Mouse (Mus musculus) lung, postnatal 14 days (tissue): ENCODE results near the gene Gltp.

Experiments used
- DNase-seq: peaks from one replicate; pipeline ENCODE4 v3.0.0; 2021

The Gltp gene

GRCm38 (mm10) chr5:114690633-114691567, at the start of gene Gltp:
TSS of gene Gltp (minus strand) at chr5:114690984.
- DNase-seq: peak; percentile 94

GRCm38 (mm10) chr5:114738707-114739241, 48.0 kb upstream of the Gltp start:
- DNase-seq: peak; percentile 66

- DNase-seq: peak; percentile 72
Measured at GRCm38 (mm10) chr5:114737090-114737887, 46.5 kb upstream of the Gltp start.

DNA sequence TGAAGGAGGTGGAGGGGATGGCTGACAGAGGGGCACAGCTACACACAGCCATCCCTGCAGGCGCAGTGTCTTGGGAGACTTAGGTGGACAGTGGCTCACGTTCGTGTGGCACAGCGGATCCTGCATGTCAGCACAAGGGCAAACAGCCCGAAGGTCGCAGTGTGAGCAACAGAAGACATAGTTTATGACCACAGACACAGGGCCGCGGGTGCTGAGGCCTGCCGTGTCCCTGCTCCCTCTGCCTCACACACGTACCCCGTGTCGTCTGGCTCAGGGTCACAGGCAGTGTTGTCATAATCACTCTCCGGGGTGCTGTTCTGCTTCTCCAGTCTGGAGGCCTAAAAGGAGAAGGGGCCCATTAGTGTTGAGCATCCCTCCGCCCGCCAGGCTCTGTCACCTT, 42.8 kb upstream of the Gltp start:
- DNase-seq: no peak

DNA sequence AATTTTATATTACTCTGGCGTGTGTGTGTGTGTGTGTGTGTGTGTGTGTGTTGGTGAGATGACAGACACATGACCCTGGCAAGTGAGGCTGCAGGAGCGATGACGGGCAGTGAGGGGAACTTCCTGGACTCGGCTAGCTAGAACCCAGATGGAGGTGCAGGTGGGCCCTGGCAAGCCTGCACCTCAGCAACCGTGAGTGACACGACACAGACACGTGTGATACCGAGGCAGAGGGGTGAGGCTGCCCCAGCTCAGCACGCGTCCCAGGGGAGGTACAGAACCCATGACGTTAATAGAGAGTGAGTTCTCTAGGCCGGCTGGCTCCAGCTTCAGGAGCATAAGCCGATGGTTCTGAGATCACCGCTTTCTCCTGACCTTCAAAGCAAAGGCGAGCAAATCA, 41.2 kb upstream of the Gltp start:
- no peak for DNase-seq

DNA sequence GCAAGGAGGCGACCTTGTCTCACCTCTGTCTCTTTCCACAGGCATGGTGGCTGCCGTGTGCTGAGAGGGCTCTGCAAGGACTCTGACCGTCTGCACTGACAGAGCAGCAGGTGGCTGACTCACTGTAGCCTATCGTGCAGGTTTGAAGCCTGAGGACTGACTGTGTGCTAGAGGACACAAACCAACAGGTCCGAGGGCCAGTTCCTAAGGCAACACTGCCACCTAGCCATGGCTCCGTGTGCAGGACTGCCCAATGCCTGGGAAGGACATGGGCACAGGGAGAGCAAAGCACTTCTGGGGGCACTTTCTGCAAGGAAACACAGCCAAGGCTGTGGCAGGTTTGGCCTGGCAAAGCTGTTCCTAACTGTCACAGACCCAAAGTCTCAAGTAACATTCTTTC, 40.7 kb upstream of the Gltp start:
- no peak for DNase-seq

GRCm38 (mm10) chr5:114730129-114730528, 39.3 kb upstream of the Gltp start:
- DNase-seq: peak; percentile 11

DNA sequence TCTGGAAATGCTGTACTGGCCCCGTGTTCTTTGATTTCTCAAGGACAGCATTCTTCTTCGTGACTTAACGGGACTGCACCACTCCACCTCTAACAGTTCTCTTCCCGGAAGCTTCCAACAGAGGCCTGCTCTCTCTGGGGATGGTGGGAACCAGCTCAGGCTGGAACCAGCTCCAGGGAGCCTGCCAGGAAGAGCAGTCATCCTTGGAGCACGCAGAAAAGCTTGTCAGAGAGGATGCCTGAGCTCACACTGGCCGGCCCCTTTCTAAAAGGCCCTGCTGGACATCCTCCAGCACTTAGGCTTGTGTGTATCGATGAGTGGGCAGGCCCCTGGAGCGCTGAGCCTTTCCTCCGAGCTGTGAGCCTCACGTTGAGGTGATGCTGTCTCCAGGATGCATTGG, 37.4 kb upstream of the Gltp start:
- no peak for DNase-seq

GRCm38 (mm10) chr5:114722846-114723245, 32.1 kb upstream of the Gltp start:
- no peak for DNase-seq

DNA sequence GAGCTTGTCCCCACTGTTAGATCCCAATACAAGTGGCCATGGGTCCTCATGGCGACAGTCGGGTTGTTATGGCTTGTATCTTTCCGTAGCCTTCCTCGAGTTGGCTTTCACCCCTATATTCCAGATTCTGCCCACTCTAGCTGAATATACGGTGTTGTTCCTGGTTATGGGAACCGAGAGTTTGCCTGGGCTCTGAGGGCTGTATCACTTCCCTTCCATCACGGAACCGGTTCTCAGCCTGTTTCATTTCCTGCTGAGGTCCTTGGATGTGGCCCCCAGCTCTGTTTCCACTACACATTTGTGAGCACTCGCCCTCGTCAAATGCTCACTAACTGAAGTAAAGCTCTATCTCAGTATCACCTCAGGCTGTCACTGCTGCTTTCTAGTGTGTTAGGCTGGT, 31.2 kb upstream of the Gltp start:
- no peak for DNase-seq

DNA sequence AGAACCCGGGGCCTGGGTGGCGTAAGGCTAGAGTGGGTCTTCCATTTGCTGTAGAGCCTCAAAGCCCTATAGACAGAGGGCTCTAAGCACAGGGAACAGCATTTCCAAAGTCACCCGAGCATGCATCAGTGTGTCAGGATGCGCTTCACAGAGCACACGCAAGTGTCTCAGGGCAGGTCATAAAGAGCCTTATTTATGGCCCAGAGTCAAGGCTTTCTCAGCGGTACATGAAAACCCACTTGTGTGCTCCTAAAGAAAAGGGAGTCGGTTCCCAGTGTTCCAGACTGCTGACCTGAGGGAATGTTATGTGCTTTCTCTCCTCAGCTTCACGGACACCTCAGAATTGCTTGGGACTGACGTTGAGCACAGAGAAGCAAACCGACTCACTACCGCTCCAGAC, 30.0 kb upstream of the Gltp start:
- no peak for DNase-seq

GRCm38 (mm10) chr5:114719928-114720270, 29.1 kb upstream of the Gltp start:
- no peak for DNase-seq

GRCm38 (mm10) chr5:114719003-114719927, 28.5 kb upstream of the Gltp start:
- no peak for DNase-seq

GRCm38 (mm10) chr5:114718483-114718882, 27.7 kb upstream of the Gltp start:
- DNase-seq: no peak

DNA sequence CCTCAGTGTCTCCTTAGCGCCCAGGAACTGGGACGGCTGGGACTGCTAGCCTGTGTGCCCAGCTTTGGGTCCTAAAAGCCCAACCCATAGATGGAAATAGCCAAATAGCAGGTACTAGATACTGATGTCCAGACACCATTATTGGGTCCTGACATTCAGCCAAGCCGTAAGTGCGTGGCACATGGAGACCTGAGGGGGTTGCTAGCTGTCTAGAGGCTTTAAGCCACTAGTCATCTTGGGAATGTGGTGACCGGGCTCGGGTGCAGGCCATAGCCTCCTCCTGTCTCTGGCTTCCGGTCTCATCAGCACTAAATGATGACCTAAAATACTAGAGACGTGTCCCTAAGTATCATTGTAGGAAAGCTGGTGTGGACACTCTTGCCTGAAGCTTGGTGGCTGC, 27.2 kb upstream of the Gltp start:
- no peak for DNase-seq

DNA sequence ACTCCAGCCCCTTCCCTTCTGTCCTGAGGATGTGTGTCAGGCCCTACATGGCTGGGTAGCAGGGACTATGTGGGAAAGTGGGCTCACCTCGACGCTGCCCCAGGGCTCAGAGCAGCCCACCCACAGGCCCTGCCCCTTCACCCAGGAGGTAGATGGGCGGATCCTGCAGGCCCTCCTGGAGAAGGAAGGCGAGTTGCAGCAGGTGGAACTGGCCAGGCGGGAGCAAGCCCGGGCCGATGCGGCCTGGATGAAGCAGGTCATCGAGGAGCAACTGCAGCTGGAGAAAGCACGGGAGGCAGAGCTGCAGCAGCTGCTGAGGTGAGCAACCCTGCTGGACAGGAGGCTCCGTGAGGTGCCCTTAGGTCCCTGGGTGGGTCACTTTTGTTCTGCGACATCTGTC, 26.5 kb upstream of the Gltp start:
- DNase-seq: no peak

DNA sequence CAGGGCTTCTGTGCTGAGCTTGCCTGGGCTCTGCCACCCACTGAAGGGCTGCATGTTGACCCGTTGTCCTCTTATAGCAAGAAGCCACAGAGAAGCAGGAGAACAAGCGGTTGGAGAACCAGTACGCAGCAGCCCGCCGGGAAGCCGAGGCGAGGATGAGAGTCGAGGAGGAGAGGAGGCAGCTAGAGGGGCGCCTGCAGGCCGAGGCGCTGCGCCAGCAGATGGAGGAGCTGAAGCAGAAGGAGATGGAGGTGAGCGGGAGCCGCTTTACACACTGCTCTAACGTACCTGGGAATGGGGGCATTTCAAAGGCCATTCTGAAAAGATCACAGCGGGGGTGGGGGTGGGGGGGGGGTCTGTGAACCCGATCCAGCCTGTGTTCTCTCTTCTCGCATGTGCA, 23.8 kb upstream of the Gltp start:
- DNase-seq: no peak

DNA sequence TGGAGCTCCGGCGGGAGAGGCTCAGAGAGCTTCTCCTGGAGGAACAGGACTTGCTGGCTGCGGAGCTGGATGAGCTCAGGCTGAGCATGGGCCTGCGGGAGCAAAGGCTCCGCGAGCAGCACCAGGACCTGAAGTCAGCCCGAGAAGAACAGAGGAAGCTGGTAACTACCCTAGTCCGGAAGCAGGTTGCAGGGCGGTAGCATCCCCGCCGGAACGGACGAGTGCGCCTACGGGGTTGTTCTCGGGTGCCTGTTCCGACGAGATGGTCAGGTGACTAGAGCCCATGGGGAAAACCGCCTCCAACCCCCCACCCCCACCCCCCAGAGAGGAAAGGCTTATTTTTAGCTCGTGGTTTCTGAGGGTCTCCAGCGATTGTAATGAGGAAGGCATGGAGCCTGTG, 18.6 kb upstream of the Gltp start:
- DNase-seq: no peak

DNA sequence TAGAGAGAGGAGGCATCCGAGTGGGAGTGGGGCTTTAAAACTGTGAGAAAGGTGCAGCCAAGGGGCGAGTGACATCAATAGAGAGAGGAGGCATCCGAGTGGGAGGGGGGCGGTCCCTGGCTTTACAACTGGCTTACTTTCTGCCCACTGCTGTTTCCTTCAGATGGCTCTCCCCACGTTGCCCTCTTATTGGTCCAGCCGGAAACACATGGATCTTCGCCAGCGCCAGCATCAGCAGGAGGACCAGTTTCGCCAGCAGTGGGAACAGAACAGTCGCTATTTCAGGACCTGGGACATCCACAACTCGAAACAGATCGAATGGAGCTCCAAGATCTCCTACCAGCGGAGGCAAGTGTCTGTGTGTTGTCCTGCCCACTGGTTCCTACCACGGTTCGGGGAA, 17.7 kb upstream of the Gltp start:
- DNase-seq: no peak

- peak; percentile 96 for DNase-seq
Measured at GRCm38 (mm10) chr5:114707265-114708068, 16.7 kb upstream of the Gltp start, which contains the start of gene Tchp. TSS of gene Tchp (plus strand) at chr5:114707760.
